Mouse (Mus musculus): Measurements from ENCODE around the gene Metap1. TPM values are rescaled to one million over a fixed set of nuclear protein-coding genes. Genes with fewer than 3 reads are reported as not detected.

Metap1 gene
- polyA plus RNA-seq, 1 experiment from 2014 or later = 46.3 TPM

- Histone ChIP-seq H3K4me2 (no peak overlapping the region), H3K4me1 (no peaks in the 10 kb centered on the region), H3K9me3 (no peaks in the 10 kb centered on the region), H3K27ac (no peak overlapping the region), H3K4me3 (no peak overlapping the region), H3K36me3 (peaks cover 81% of the 10 kb centered on the region), H3K9ac (no peak overlapping the region), H3K27me3 (no peaks in the 10 kb centered on the region)
- no peak for ATAC-seq (ENCODE audit: borderline replicate concordance, extremely low read depth, low FRiP score, low TSS enrichment)
- 65% methylated on average over 6 of the region's 6 CpGs for WGBS
These were observed 25.5 kb downstream of the Metap1 start for GRCm38 (mm10) chr3:138463807-138464206.

- Histone ChIP-seq H3K27ac (no peak overlapping the region), H3K9ac (no peak overlapping the region), H3K9me3 (no peaks in the 10 kb centered on the region), H3K4me3 (no peak overlapping the region), H3K4me2 (no peak overlapping the region), H3K4me1 (no peaks in the 10 kb centered on the region), H3K27me3 (no peaks in the 10 kb centered on the region), H3K36me3 (peaks cover 82% of the 10 kb centered on the region)
- WGBS = 70% methylated on average over 2 of the region's 2 CpGs
- no peak for ATAC-seq (ENCODE audit: borderline replicate concordance, extremely low read depth, low FRiP score, low TSS enrichment)
These were observed 26.2 kb downstream of the Metap1 start for GRCm38 (mm10) chr3:138463137-138463536.

- H3K27me3 ChIP-seq = no peaks in the 10 kb centered on the region
- no peak for ATAC-seq (ENCODE audit: borderline replicate concordance, extremely low read depth, low FRiP score, low TSS enrichment)
- WGBS = 86% methylated on average over 3 of the region's 3 CpGs
- no peak overlapping the region for H3K27ac ChIP-seq
- no peaks in the 10 kb centered on the region for H3K9me3 ChIP-seq
- no peak overlapping the region for H3K4me2 ChIP-seq
- H3K4me3 ChIP-seq = no peak overlapping the region
- H3K36me3 ChIP-seq = peaks cover 83% of the 10 kb centered on the region
- no peaks in the 10 kb centered on the region for H3K4me1 ChIP-seq
- no peak overlapping the region for H3K9ac ChIP-seq
These were observed 27.5 kb downstream of the Metap1 start for GRCm38 (mm10) chr3:138461832-138462231.

GRCm38 (mm10) chr3:138460260-138460659 lies 29.1 kb downstream of the Metap1 start:
- Histone ChIP-seq H3K4me3 (no peak overlapping the region), H3K9ac (no peak overlapping the region), H3K36me3 (peaks cover 86% of the 10 kb centered on the region), H3K9me3 (no peaks in the 10 kb centered on the region), H3K4me2 (no peak overlapping the region), H3K27me3 (no peaks in the 10 kb centered on the region), H3K27ac (no peak overlapping the region), H3K4me1 (no peaks in the 10 kb centered on the region)
- ATAC-seq (ENCODE audit: borderline replicate concordance, extremely low read depth, low FRiP score, low TSS enrichment) = no peak
- WGBS = 79% methylated on average over 13 of the region's 13 CpGs

- ATAC-seq (ENCODE audit: borderline replicate concordance, extremely low read depth, low FRiP score, low TSS enrichment) = no peak
- Histone ChIP-seq H3K4me1 (no peaks in the 10 kb centered on the region), H3K36me3 (peaks cover 88% of the 10 kb centered on the region), H3K9me3 (no peaks in the 10 kb centered on the region), H3K4me2 (no peak overlapping the region), H3K27ac (no peak overlapping the region), H3K9ac (no peak overlapping the region), H3K27me3 (no peaks in the 10 kb centered on the region), H3K4me3 (no peak overlapping the region)
- WGBS = 94% methylated on average over 3 of the region's 3 CpGs
These were observed 30.9 kb downstream of the Metap1 start for GRCm38 (mm10) chr3:138458441-138458840.

GRCm38 (mm10) chr3:138454711-138455435 lies 34.4 kb downstream of the Metap1 start:
- Histone ChIP-seq H3K9ac (no peak overlapping the region), H3K27me3 (no peaks in the 10 kb centered on the region), H3K9me3 (no peaks in the 10 kb centered on the region), H3K4me3 (no peak overlapping the region), H3K36me3 (peaks cover 91% of the 10 kb centered on the region), H3K4me1 (no peaks in the 10 kb centered on the region), H3K27ac (no peak overlapping the region), H3K4me2 (no peak overlapping the region)
- no peak for ATAC-seq (ENCODE audit: borderline replicate concordance, extremely low read depth, low FRiP score, low TSS enrichment)
- WGBS = 81% methylated on average over 13 of the region's 13 CpGs

- Histone ChIP-seq H3K9me3 (no peaks in the 10 kb centered on the region), H3K27ac (no peak overlapping the region), H3K27me3 (no peaks in the 10 kb centered on the region), H3K4me1 (no peaks in the 10 kb centered on the region), H3K36me3 (peaks cover 91% of the 10 kb centered on the region), H3K4me2 (no peak overlapping the region), H3K9ac (no peak overlapping the region), H3K4me3 (no peak overlapping the region)
- WGBS = 86% methylated on average over 1 of the region's 1 CpGs
- ATAC-seq (ENCODE audit: borderline replicate concordance, extremely low read depth, low FRiP score, low TSS enrichment) = no peak
These were observed 35.1 kb downstream of the Metap1 start for GRCm38 (mm10) chr3:138454234-138454633.

GRCm38 (mm10) chr3:138452169-138452568 lies 37.1 kb downstream of the Metap1 start:
- Histone ChIP-seq H3K9ac (no peak overlapping the region), H3K4me2 (no peak overlapping the region), H3K4me3 (no peak overlapping the region), H3K4me1 (no peaks in the 10 kb centered on the region), H3K9me3 (no peaks in the 10 kb centered on the region), H3K36me3 (peaks cover 88% of the 10 kb centered on the region), H3K27me3 (no peaks in the 10 kb centered on the region), H3K27ac (no peak overlapping the region)
- ATAC-seq (ENCODE audit: borderline replicate concordance, extremely low read depth, low FRiP score, low TSS enrichment) = no peak
- WGBS = 82% methylated on average over 10 of the region's 10 CpGs

- Histone ChIP-seq H3K4me1 (peaks cover 8% of the 10 kb centered on the region), H3K27ac (no peak overlapping the region), H3K27me3 (no peaks in the 10 kb centered on the region), H3K36me3 (peaks cover 75% of the 10 kb centered on the region), H3K9ac (no peak overlapping the region), H3K4me3 (no peak overlapping the region), H3K4me2 (no peak overlapping the region), H3K9me3 (no peaks in the 10 kb centered on the region)
- no peak for ATAC-seq (ENCODE audit: borderline replicate concordance, extremely low read depth, low FRiP score, low TSS enrichment)
- WGBS = 68% methylated on average over 12 of the region's 12 CpGs
These were observed 41.0 kb downstream of the Metap1 start for GRCm38 (mm10) chr3:138448077-138448860.

GRCm38 (mm10) chr3:138443465-138443771 lies 45.9 kb downstream of the Metap1 start:
- H3K27me3 ChIP-seq = no peaks in the 10 kb centered on the region
- peaks cover 33% of the 10 kb centered on the region for H3K36me3 ChIP-seq
- H3K4me1 ChIP-seq = peaks cover 13% of the 10 kb centered on the region
- H3K4me3 ChIP-seq = peak overlapping the region; percentile 96
- WGBS = 4% methylated on average over 9 of the region's 9 CpGs
- H3K9ac ChIP-seq = peak overlapping the region; percentile 92
- peak overlapping the region; percentile 55 for H3K4me2 ChIP-seq
- H3K9me3 ChIP-seq = no peaks in the 10 kb centered on the region
- H3K27ac ChIP-seq = peak overlapping the region; percentile 86
- ATAC-seq (ENCODE audit: borderline replicate concordance, extremely low read depth, low FRiP score, low TSS enrichment) = no peak

GRCm38 (mm10) chr3:138442612-138443464 lies 46.5 kb downstream of the Metap1 start, which contains the start of gene Adh5:
Gene Adh5 (plus strand): TSS chr3:138443093.
- H3K4me2 ChIP-seq = peak within 1 kb of the TSS; percentile 88
- no peaks in the 10 kb centered on the region for H3K27me3 ChIP-seq
- under 1% methylated on average over 86 of the region's 86 CpGs for WGBS
- peaks cover 13% of the 10 kb centered on the region for H3K4me1 ChIP-seq
- peaks cover 27% of the 10 kb centered on the region for H3K36me3 ChIP-seq
- peak within 1 kb of the TSS; percentile 92 for H3K9ac ChIP-seq
- peak within 1 kb of the TSS; percentile 86 for H3K27ac ChIP-seq
- peak within 1 kb of the TSS; percentile 96 for H3K4me3 ChIP-seq
- peak; percentile 99 for ATAC-seq (ENCODE audit: borderline replicate concordance, extremely low read depth, low FRiP score, low TSS enrichment)
- no peaks in the 10 kb centered on the region for H3K9me3 ChIP-seq

All from lung, embryonic 15.5 days (tissue).